Mouse (Mus musculus): ENCODE measurements around the gene Podnl1. TPM values are rescaled to one million over a fixed set of nuclear protein-coding genes. Genes with fewer than 3 reads are reported as not detected.
A peak's percentile ranks its signal among the peaks of the same experiment; 100 is the strongest.

Podnl1 gene
- total and polyA plus RNA-seq, 2 experiments from 2014 or later = 0.04 TPM; not detected in 1

DNA sequence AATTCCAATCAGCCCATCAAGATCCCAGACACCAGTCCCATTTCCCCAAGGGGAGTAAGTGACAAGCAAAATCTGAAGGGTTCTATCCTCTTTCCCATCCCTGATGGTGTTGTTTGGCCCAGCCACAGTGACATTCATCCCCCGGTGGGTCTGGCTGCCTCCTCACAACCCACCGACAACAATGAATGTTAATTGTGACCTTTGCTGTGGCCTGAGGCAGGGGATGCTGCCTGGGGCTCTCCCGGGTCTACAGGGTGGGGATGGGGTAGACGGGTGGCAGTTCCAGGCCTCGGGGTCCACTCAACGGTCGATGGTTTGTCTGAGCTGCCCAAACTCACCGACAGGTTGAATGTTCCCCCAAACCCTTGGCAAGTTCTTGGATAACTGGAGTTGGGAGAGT lies 52.8 kb downstream of the Podnl1 start:
- Histone ChIP-seq H3K9me3 (replicated peaks; ENCODE audit: control insufficient read depth, low read length) (no peaks in the 10 kb centered on the region), H3K27ac (ENCODE audit: low read depth) (no peak overlapping the region), H3K4me1 (ENCODE audit: control insufficient read depth, insufficient read depth) (peaks cover 21% of the 10 kb centered on the region; the same call in 1 of the 2 replicates), H3K4me2 (ENCODE audit: low read depth, low read length) (no peak overlapping the region), H3K36me3 (replicated peaks; ENCODE audit: control insufficient read depth, insufficient read depth, low read length) (peaks cover 5% of the 10 kb centered on the region), H3K4me3 (ENCODE audit: low read depth, low read length) (no peak overlapping the region), H3K9ac (replicated peaks; ENCODE audit: low read depth, low read length) (no peak overlapping the region), H3K27me3 (ENCODE audit: control insufficient read depth, insufficient read depth, low read length) (no peaks in the 10 kb centered on the region)
- TF ChIP-seq CTCF (IDR thresholded peaks at IDR 0.05; ENCODE audit: low read depth) (no peak), EP300 (IDR thresholded peaks at IDR 0.05; ENCODE audit: low read depth) (no peak)
- 85% methylated on average over 8 of the region's 8 CpGs for WGBS
- DNase-seq (ENCODE audit: low spot score) = no peak
- ATAC-seq (ENCODE audit: insufficient read depth, low read depth) = no peak

DNA sequence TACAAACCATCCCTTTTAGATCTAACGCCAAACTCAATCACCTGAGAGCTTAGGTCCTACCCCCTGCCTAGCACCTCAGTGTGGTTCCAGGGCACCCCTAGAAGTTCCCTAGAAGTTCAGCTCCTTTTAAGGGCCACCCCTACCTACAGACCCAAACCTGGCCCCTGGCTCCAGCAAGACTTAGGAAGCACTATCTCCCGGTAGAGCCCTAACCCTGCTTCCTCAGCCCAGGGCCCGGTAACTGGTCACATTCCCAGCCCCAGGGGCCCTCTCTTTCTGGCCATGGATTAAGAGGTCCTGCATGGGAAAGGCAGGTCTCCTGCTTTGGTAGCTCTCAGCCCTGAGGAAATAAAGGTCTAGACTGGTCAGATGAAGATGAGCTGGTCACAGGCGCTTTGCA lies 54.2 kb downstream of the Podnl1 start:
- ATAC-seq (ENCODE audit: insufficient read depth, low read depth) = no peak
- 36% methylated on average over 4 of the region's 4 CpGs for WGBS
- H3K4me1 ChIP-seq (ENCODE audit: control insufficient read depth, insufficient read depth) = peaks cover 28% of the 10 kb centered on the region; the same call in 1 of the 2 replicates

DNA sequence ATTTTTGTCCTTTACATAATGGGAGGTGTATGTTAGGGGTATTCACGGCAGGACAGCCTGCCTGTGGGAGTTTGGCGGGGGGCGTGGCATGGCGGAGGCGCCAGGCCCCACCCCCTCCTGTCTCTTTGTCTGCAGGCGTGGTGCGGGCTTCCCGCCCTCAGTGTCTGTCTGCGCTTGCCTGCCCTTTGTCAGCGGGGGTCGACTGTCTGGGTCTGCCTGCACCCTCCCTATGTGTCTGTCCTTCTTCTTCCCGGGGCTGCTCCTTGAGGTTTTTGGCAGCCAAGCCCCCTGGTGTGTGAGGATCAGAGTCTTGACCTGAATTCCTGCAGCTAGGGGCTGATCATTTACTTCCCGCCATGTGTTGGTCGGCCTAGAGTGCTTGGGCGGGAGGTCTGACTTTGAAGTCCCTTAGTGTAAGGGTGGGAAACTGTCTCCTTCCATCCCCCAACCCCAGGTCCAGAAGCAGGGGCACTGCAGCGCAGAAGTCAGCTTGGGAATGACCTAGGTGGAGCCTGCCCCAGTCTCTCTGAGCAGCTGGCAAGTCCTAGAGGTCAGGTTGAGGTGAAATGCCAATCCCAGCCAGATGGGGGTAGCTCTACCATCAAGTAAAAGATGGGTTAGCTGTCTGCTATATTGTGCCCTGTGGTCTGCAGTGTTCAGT lies 54.9 kb downstream of the Podnl1 start:
- TF ChIP-seq EP300 (IDR thresholded peaks at IDR 0.05; ENCODE audit: low read depth) (no peak), CTCF (IDR thresholded peaks at IDR 0.05; ENCODE audit: low read depth) (no peak)
- Histone ChIP-seq H3K27me3 (ENCODE audit: control insufficient read depth, insufficient read depth, low read length) (no peaks in the 10 kb centered on the region), H3K27ac (ENCODE audit: low read depth) (no peak overlapping the region; the same call in 1 of the 2 replicates), H3K4me2 (ENCODE audit: low read depth, low read length) (peak overlapping the region; percentile 53), H3K9me3 (replicated peaks; ENCODE audit: control insufficient read depth, low read length) (no peaks in the 10 kb centered on the region), H3K4me3 (ENCODE audit: low read depth, low read length) (peak overlapping the region; percentile 11), H3K36me3 (replicated peaks; ENCODE audit: control insufficient read depth, insufficient read depth, low read length) (0 out of 2 replicates have a peak, but pooled peaks cover 3% of the 10 kb centered on the region), H3K9ac (replicated peaks; ENCODE audit: low read depth, low read length) (peak overlapping the region; percentile 17), H3K4me1 (ENCODE audit: control insufficient read depth, insufficient read depth) (peaks cover 28% of the 10 kb centered on the region; the same call in 1 of the 2 replicates)
- 6% methylated on average over 16 of the region's 16 CpGs for WGBS
- DNase-seq (ENCODE audit: low spot score) = no peak
- peak; percentile 52 for ATAC-seq (ENCODE audit: insufficient read depth, low read depth)

More for the DNA sequence above, 54.2 kb downstream of the Podnl1 start:
- Histone ChIP-seq H3K36me3 (replicated peaks; ENCODE audit: control insufficient read depth, insufficient read depth, low read length) (0 out of 2 replicates have a peak, but pooled peaks cover 3% of the 10 kb centered on the region), H3K9ac (replicated peaks; ENCODE audit: low read depth, low read length) (peak overlapping the region; percentile 17), H3K27me3 (ENCODE audit: control insufficient read depth, insufficient read depth, low read length) (no peaks in the 10 kb centered on the region), H3K4me2 (ENCODE audit: low read depth, low read length) (peak overlapping the region; percentile 53; the same call in 1 of the 2 replicates), H3K4me3 (ENCODE audit: low read depth, low read length) (peak overlapping the region; percentile 11; the same call in 1 of the 2 replicates), H3K9me3 (replicated peaks; ENCODE audit: control insufficient read depth, low read length) (no peaks in the 10 kb centered on the region), H3K27ac (ENCODE audit: low read depth) (no peak overlapping the region; the same call in 1 of the 2 replicates)
- no peak for DNase-seq (ENCODE audit: low spot score)
- no peak for TF ChIP-seq CTCF (IDR thresholded peaks at IDR 0.05; ENCODE audit: low read depth)

MicroRNA genes within 50 kb of the gene (microRNA counts, 519-probe panel; counts per million panel counts)
- microRNA mmu-miR-181c = 3,413 counts per million, percentile 39 among the panel's probes with 10 or more counts
- not detected for microRNA mmu-miR-709

Small RNAs within 50 kb of the gene (microRNA-seq; reads per million reads assigned to microRNA genes)
- gene Gm25110 (not detected), gene Mir181c (3,068 reads per million, percentile 89 among the genes with 10 or more reads in this experiment), gene Mir181d (2,069 reads per million, percentile 85 among the genes with 10 or more reads in this experiment), gene Mir709 (not detected)

Other genes starting within 250 kb of the Podnl1 start
- gene Adgrl1, start 225.9 kb upstream of the Podnl1 start, total RNA-seq (2014; rRNA removed; ENCODE audit: low replicate concordance) = 28.7 and 58.4 TPM in 2 replicates
- gene Adgrl1, start 225.9 kb upstream of the Podnl1 start, polyA plus RNA-seq (2015; fragmentation: Nextera tagmentation; extraction: Ambion mirVana) = 3.8 and 4.4 TPM in 2 replicates
- 0.08 and 1.3 TPM in 2 replicates for gene Gm10644, start 170.8 kb upstream of the Podnl1 start, total RNA-seq (2014; rRNA removed; ENCODE audit: low replicate concordance)
- 0.41 and 0.42 TPM in 2 replicates for gene Gm10644, start 170.8 kb upstream of the Podnl1 start, polyA plus RNA-seq (2015; fragmentation: Nextera tagmentation; extraction: Ambion mirVana)
- gene Asf1b, start 170.5 kb upstream of the Podnl1 start, total RNA-seq (2014; rRNA removed; ENCODE audit: low replicate concordance) = 109 and 155 TPM in 2 replicates
- 19.2 and 21.5 TPM in 2 replicates for gene Asf1b, start 170.5 kb upstream of the Podnl1 start, polyA plus RNA-seq (2015; fragmentation: Nextera tagmentation; extraction: Ambion mirVana)
- gene Prkaca, start 153.0 kb upstream of the Podnl1 start, total RNA-seq (2014; rRNA removed; ENCODE audit: low replicate concordance) = 246 and 345 TPM in 2 replicates
- 305 and 312 TPM in 2 replicates for gene Prkaca, start 153.0 kb upstream of the Podnl1 start, polyA plus RNA-seq (2015; fragmentation: Nextera tagmentation; extraction: Ambion mirVana)
- gene Samd1, start 128.3 kb upstream of the Podnl1 start, total RNA-seq (2014; rRNA removed; ENCODE audit: low replicate concordance) = 46.3 and 52.0 TPM in 2 replicates
- gene Samd1, start 128.3 kb upstream of the Podnl1 start, polyA plus RNA-seq (2015; fragmentation: Nextera tagmentation; extraction: Ambion mirVana) = 3.6 and 3.7 TPM in 2 replicates
- gene 1700067K01Rik, start 124.5 kb upstream of the Podnl1 start, total RNA-seq (2014; rRNA removed; ENCODE audit: low replicate concordance) = not detected in 2 replicates
- gene 1700067K01Rik, start 124.5 kb upstream of the Podnl1 start, polyA plus RNA-seq (2015; fragmentation: Nextera tagmentation; extraction: Ambion mirVana) = 0.96 and 1.3 TPM in 2 replicates
- gene 2210011C24Rik, start 113.8 kb upstream of the Podnl1 start, total RNA-seq (2014; rRNA removed; ENCODE audit: low replicate concordance) = 17.8 TPM in 1 of 2 replicates, not detected in the other
- 0.48 and 0.88 TPM in 2 replicates for gene 2210011C24Rik, start 113.8 kb upstream of the Podnl1 start, polyA plus RNA-seq (2015; fragmentation: Nextera tagmentation; extraction: Ambion mirVana)
- gene Palm3, start 104.5 kb upstream of the Podnl1 start, total RNA-seq (2014; rRNA removed; ENCODE audit: low replicate concordance) = not detected in 2 replicates
- 0.33 and 0.41 TPM in 2 replicates for gene Palm3, start 104.5 kb upstream of the Podnl1 start, polyA plus RNA-seq (2015; fragmentation: Nextera tagmentation; extraction: Ambion mirVana)
- 3.9 and 5.6 TPM in 2 replicates for gene Il27ra, start 83.4 kb upstream of the Podnl1 start, total RNA-seq (2014; rRNA removed; ENCODE audit: low replicate concordance)
- 2.6 and 3.6 TPM in 2 replicates for gene Il27ra, start 83.4 kb upstream of the Podnl1 start, polyA plus RNA-seq (2015; fragmentation: Nextera tagmentation; extraction: Ambion mirVana)
- gene Rln3, start 81.0 kb upstream of the Podnl1 start, total RNA-seq (2014; rRNA removed; ENCODE audit: low replicate concordance) = not detected in 2 replicates
- gene Rln3, start 81.0 kb upstream of the Podnl1 start, polyA plus RNA-seq (2015; fragmentation: Nextera tagmentation; extraction: Ambion mirVana) = not detected in 2 replicates
- 1.3 and 3.8 TPM in 2 replicates for gene Gm10643, start 60.9 kb upstream of the Podnl1 start, total RNA-seq (2014; rRNA removed; ENCODE audit: low replicate concordance)
- 1.0 and 1.7 TPM in 2 replicates for gene Gm10643, start 60.9 kb upstream of the Podnl1 start, polyA plus RNA-seq (2015; fragmentation: Nextera tagmentation; extraction: Ambion mirVana)
- gene Rfx1, start 59.2 kb upstream of the Podnl1 start, total RNA-seq (2014; rRNA removed; ENCODE audit: low replicate concordance) = 11.7 and 15.3 TPM in 2 replicates
- gene Rfx1, start 59.2 kb upstream of the Podnl1 start, polyA plus RNA-seq (2015; fragmentation: Nextera tagmentation; extraction: Ambion mirVana) = 2.3 and 2.4 TPM in 2 replicates
- gene Dcaf15, start 21.2 kb upstream of the Podnl1 start, total RNA-seq (2014; rRNA removed; ENCODE audit: low replicate concordance) = 16.1 and 29.3 TPM in 2 replicates
- gene Dcaf15, start 21.2 kb upstream of the Podnl1 start, polyA plus RNA-seq (2015; fragmentation: Nextera tagmentation; extraction: Ambion mirVana) = 2.9 and 3.3 TPM in 2 replicates
- gene Cc2d1a, start 21.9 kb downstream of the Podnl1 start, total RNA-seq (2014; rRNA removed; ENCODE audit: low replicate concordance) = 13.1 and 17.1 TPM in 2 replicates
- gene Cc2d1a, start 21.9 kb downstream of the Podnl1 start, polyA plus RNA-seq (2015; fragmentation: Nextera tagmentation; extraction: Ambion mirVana) = 8.4 and 10.2 TPM in 2 replicates
- 0.43 TPM in 1 of 2 replicates, not detected in the other for gene 4930432K21Rik, start 22.0 kb downstream of the Podnl1 start, total RNA-seq (2014; rRNA removed; ENCODE audit: low replicate concordance)
- 0.34 and 0.48 TPM in 2 replicates for gene 4930432K21Rik, start 22.0 kb downstream of the Podnl1 start, polyA plus RNA-seq (2015; fragmentation: Nextera tagmentation; extraction: Ambion mirVana)
- 1.4 TPM in 1 of 2 replicates, not detected in the other for gene Nanos3, start 59.2 kb downstream of the Podnl1 start, total RNA-seq (2014; rRNA removed; ENCODE audit: low replicate concordance)
- gene Nanos3, start 59.2 kb downstream of the Podnl1 start, polyA plus RNA-seq (2015; fragmentation: Nextera tagmentation; extraction: Ambion mirVana) = 4.6 and 6.0 TPM in 2 replicates
- 23.8 and 31.4 TPM in 2 replicates for gene Zswim4, start 111.1 kb downstream of the Podnl1 start, total RNA-seq (2014; rRNA removed; ENCODE audit: low replicate concordance)
- 4.6 and 5.8 TPM in 2 replicates for gene Zswim4, start 111.1 kb downstream of the Podnl1 start, polyA plus RNA-seq (2015; fragmentation: Nextera tagmentation; extraction: Ambion mirVana)
- gene D8Ertd738e, start 123.7 kb downstream of the Podnl1 start, total RNA-seq (2014; rRNA removed; ENCODE audit: low replicate concordance) = 90.3 and 93.2 TPM in 2 replicates
- 382 and 414 TPM in 2 replicates for gene D8Ertd738e, start 123.7 kb downstream of the Podnl1 start, polyA plus RNA-seq (2015; fragmentation: Nextera tagmentation; extraction: Ambion mirVana)
- gene Mri1, start 131.3 kb downstream of the Podnl1 start, total RNA-seq (2014; rRNA removed; ENCODE audit: low replicate concordance) = 25.8 and 74.7 TPM in 2 replicates
- 37.3 and 39.2 TPM in 2 replicates for gene Mri1, start 131.3 kb downstream of the Podnl1 start, polyA plus RNA-seq (2015; fragmentation: Nextera tagmentation; extraction: Ambion mirVana)
- 7.0 and 14.4 TPM in 2 replicates for gene Ccdc130, start 144.4 kb downstream of the Podnl1 start, total RNA-seq (2014; rRNA removed; ENCODE audit: low replicate concordance)
- 12.2 and 12.7 TPM in 2 replicates for gene Ccdc130, start 144.4 kb downstream of the Podnl1 start, polyA plus RNA-seq (2015; fragmentation: Nextera tagmentation; extraction: Ambion mirVana)